Mouse (Mus musculus): ENCODE results near the gene Erlin1. TPM values are rescaled to one million over a fixed set of nuclear protein-coding genes. Genes with fewer than 3 reads are reported as not detected.

Erlin1 gene
- 42.5 and 46.1 TPM in 2 replicates for polyA plus RNA-seq (2015; fragmentation: Nextera tagmentation; extraction: Ambion mirVana)

DNA sequence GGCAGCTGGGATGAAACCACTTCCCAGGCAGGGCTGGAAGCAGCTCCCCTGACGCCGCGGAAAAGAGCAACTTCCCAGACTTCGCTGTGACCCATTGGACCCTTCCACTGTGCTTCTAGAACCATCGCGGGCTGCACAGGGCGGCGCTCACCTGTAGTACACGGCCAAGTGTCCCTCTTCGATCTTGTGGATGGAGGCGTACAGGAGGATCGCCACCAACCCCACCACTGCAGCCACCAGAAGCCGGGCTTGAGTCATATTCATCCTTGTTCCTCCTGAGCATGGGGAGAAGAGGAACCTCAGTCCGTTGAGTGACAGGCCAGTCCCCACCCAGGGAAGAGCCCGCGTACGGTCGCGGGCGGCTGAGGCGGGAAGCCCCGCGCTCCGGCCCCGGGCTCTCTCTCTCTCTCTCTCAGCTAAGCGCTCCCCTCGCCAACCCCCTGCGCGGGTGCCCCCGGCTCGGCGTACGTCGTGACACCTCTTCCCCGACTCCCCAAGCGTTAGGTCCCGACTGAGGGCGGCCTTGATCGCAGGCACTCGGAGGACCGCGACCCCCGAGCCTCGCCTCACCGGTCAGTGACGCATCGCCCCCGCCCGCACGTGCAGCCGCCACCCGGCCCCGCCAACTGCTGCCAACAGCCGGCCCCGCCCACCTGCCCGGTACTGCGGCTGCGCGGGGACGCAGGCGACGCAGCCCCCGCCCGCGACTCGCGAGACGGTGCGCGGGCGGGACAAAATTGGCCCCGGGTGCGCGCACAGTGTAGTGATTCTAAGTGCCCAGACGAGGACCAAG is at the start of gene Erlin1:
Gene Erlin1 (minus strand): TSS at position 665 of the 793 bp plus-strand sequence.
- Histone ChIP-seq H3K9ac (peak within 1 kb of the TSS; percentile 71), H3K27ac (peak within 1 kb of the TSS; percentile 75), H3K4me1 (peaks cover 28% of the 10 kb centered on the region), H3K4me2 (peak within 1 kb of the TSS; percentile 79), H3K9me3 (no peaks in the 10 kb centered on the region), H3K36me3 (peaks cover 14% of the 10 kb centered on the region), H3K27me3 (no peaks in the 10 kb centered on the region), H3K4me3 (peak within 1 kb of the TSS; percentile 84)
- under 1% methylated on average over 75 of the region's 75 CpGs for WGBS
- peak; percentile 89 for ATAC-seq (ENCODE audit: insufficient number of reproducible peaks, low FRiP score, low TSS enrichment, low read depth)

DNA sequence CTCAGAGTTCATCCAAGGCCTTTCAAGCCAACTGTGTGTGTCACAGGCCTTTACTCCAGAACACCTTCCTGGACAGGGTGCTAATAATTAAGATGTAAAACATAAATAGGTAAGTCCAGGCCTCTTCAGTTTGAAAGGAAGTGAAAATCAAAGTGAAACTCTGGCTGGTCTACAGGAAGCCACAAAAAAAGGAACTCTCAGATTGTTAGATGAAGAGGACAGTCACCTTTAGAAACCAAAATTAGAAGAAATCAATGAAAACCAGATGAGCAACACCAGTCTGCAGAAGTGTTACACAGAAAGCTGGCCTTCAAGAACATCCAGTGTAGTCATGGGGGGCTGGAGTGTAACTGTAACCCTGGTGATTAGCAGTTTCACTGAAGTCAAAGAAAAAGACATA is 48.2 kb upstream of the Erlin1 start:
- Histone ChIP-seq H3K36me3 (peaks cover 68% of the 10 kb centered on the region), H3K9ac (no peak overlapping the region), H3K4me3 (no peak overlapping the region), H3K4me1 (no peaks in the 10 kb centered on the region), H3K27ac (no peak overlapping the region), H3K9me3 (no peaks in the 10 kb centered on the region), H3K4me2 (no peak overlapping the region), H3K27me3 (no peaks in the 10 kb centered on the region)
- ATAC-seq (ENCODE audit: insufficient number of reproducible peaks, low FRiP score, low TSS enrichment, low read depth) = no peak

DNA sequence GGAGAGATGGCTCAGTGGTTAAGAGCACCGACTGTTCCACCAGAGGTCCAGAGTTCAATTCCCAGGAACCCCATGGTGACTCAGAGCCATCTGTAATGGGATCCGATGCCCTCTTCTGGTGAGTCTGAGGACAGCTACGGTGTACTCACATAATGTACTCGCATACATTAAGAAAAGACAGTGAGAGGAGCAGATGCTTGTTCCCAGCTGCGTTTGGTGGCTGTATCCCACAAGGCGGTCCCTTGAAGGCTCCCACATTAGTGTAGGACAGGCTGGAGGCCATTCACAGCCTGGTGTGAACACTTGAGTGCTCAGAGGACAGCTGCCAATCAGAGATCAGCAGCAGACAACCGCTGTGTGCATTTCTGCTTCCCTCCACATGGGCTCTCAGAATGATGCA is 42.1 kb upstream of the Erlin1 start:
- 62% methylated on average over 7 of the region's 7 CpGs for WGBS
- H3K4me2 ChIP-seq = no peak overlapping the region
- H3K27ac ChIP-seq = no peak overlapping the region
- no peaks in the 10 kb centered on the region for H3K9me3 ChIP-seq
- H3K4me1 ChIP-seq = peaks cover 13% of the 10 kb centered on the region
- no peak overlapping the region for H3K9ac ChIP-seq
- peaks cover 63% of the 10 kb centered on the region for H3K36me3 ChIP-seq
- ATAC-seq (ENCODE audit: insufficient number of reproducible peaks, low FRiP score, low TSS enrichment, low read depth) = no peak
- H3K27me3 ChIP-seq = no peaks in the 10 kb centered on the region
- no peak overlapping the region for H3K4me3 ChIP-seq

DNA sequence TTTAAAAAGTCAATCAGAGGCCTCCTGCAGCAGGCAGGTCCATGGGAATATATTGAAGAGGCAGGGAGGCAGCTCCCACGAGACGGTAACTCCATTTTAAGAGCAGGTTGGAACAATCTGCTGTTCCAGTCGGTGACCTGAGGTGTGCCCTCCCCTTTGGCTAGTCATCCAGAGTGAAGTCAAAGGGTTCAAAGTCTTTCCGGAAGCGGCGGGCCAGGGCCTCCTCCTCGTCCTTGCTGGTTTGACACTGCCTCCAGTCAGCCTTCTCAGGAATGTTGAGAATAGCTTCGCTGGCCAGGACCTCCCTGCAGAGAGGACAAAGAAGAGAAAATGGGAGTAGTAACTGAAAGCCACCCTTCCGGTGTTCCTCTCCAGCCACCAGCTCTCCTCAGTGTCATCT is 40.8 kb upstream of the Erlin1 start:
- no peaks in the 10 kb centered on the region for H3K27me3 ChIP-seq

DNA sequence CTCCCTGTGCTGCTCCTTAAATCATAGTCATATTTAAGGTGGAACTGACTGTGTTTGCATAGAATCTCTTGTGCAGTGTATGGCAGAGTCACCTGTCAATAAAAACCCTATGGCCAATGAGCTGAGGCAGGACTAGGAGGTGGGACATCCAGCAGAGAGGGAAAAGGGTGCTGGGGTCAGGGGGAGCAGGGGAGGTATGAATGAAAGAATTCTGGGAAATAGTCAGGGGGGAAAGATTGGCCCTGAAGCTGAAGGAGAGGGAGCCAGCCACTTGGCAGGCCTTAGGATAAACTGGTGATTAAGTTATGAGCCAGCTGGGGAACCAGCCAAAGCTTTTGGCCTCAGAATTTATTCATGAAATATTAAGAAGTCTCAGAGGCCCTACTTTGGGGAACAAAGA is 39.4 kb upstream of the Erlin1 start:
- no peak for ATAC-seq (ENCODE audit: insufficient number of reproducible peaks, low FRiP score, low TSS enrichment, low read depth)
- no peaks in the 10 kb centered on the region for H3K9me3 ChIP-seq

More for the DNA sequence above, 40.8 kb upstream of the Erlin1 start:
- H3K4me3 ChIP-seq = no peak overlapping the region
- no peak overlapping the region for H3K4me2 ChIP-seq
- H3K9me3 ChIP-seq = no peaks in the 10 kb centered on the region
- no peak overlapping the region for H3K9ac ChIP-seq
- peaks cover 54% of the 10 kb centered on the region for H3K36me3 ChIP-seq
- no peak overlapping the region for H3K27ac ChIP-seq
- WGBS = 88% methylated on average over 9 of the region's 9 CpGs
- peaks cover 20% of the 10 kb centered on the region for H3K4me1 ChIP-seq
- ATAC-seq (ENCODE audit: insufficient number of reproducible peaks, low FRiP score, low TSS enrichment, low read depth) = no peak

DNA sequence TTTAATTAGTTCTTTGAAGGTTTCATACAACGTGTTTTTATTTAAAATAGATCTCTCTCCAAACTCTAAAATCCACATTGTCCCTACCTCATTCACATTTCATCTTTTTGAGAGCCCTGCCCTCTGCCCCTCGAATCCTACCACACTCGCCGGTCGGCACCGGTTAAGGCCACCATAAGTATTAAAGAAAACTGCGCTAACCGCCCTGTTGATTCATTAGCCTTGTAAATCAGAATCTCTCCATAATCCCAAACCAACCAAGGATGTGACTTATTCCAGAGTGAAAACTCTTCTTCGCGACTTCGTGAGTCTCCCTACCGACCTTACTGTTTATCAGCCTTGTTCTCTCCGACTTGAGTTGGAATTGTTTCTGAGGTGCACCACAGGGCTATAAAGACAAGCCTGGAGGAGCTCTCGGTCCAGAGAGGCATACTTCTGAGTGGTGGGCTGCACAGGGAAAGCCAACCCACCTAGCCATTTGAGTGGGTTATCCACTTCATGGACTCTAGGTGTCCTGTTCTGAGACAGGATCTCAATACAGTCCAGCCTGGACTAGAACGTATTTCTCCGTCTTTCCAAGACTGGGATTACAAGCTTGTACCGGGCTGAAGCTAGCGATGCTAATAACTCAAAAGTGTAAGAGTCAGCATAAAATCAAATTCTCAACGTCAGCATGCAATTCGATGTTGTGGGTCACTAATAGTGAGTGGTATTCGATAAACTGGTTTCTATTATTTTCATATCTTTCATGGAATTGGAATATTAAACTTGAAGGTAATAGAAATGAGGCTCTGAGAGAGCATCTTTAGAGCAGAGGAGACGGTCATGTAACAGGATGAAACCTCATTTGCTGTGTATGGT is 38.3 kb upstream of the Erlin1 start:
- peaks cover 20% of the 10 kb centered on the region for H3K4me1 ChIP-seq
- peak overlapping the region; percentile 86 for H3K4me2 ChIP-seq
- H3K4me3 ChIP-seq = peak overlapping the region; percentile 94
- H3K9me3 ChIP-seq = no peaks in the 10 kb centered on the region
- peaks cover 35% of the 10 kb centered on the region for H3K36me3 ChIP-seq
- no peaks in the 10 kb centered on the region for H3K27me3 ChIP-seq
- WGBS = 29% methylated on average over 22 of the region's 22 CpGs
- peak overlapping the region; percentile 93 for H3K9ac ChIP-seq
- H3K27ac ChIP-seq = peak overlapping the region; percentile 54
- ATAC-seq (ENCODE audit: insufficient number of reproducible peaks, low FRiP score, low TSS enrichment, low read depth) = no peak

More for the DNA sequence above, 39.4 kb upstream of the Erlin1 start:
- Histone ChIP-seq H3K27ac (no peak overlapping the region), H3K36me3 (peaks cover 46% of the 10 kb centered on the region), H3K4me2 (no peak overlapping the region), H3K27me3 (no peaks in the 10 kb centered on the region), H3K9ac (no peak overlapping the region), H3K4me3 (no peak overlapping the region), H3K4me1 (peaks cover 20% of the 10 kb centered on the region)

DNA sequence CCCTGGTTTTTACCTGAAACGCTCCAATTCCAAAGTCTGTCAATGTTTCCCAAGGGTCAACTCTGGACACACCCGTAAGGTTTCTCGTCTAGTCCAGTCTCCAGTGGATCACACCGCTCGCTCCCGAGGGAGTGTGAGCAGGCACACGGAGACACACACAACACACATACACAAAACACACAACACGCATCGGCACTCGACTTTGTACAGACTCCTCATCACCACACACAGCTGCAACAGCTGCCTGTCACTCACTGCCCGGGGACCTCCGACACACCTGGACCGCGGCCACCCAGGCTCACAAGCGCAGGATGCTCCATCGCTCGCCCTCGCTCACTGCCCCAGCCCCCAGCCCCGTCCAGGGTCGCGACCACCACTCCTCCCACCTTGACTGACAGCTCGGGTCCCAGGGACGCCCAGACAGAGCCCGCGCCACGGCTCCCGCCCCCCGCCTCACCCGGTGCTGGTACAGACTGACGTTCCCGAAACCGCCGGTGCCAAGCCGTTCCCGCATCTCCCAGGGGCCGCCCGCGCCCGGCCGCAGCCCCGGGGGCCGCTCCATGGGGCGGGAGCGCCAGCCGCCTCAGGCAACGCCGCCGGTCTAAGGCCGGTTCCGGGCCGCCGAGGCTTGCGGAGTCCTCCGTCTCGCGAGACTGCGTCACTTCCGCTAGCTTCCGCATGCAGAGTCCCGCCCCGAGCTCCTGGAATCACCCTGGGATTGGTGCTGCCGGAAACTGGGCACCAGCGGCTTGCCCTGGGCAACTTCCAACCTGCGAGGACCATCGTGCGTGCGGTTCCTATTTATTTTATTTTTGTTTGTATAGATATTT is 37.5 kb upstream of the Erlin1 start, which contains the start of gene Chuk:
Gene Chuk (minus strand): TSS at position 650 of the 830 bp plus-strand sequence.
- H3K27me3 ChIP-seq = no peaks in the 10 kb centered on the region
- H3K4me3 ChIP-seq = peak within 1 kb of the TSS; percentile 94
- peaks cover 20% of the 10 kb centered on the region for H3K4me1 ChIP-seq
- peak within 1 kb of the TSS; percentile 72 for H3K27ac ChIP-seq
- WGBS = under 1% methylated on average over 66 of the region's 67 CpGs
- H3K9ac ChIP-seq = peak within 1 kb of the TSS; percentile 93
- no peaks in the 10 kb centered on the region for H3K9me3 ChIP-seq
- ATAC-seq (ENCODE audit: insufficient number of reproducible peaks, low FRiP score, low TSS enrichment, low read depth) = peak; percentile 94
- peak within 1 kb of the TSS; percentile 86 for H3K4me2 ChIP-seq
- H3K36me3 ChIP-seq = peaks cover 26% of the 10 kb centered on the region

DNA sequence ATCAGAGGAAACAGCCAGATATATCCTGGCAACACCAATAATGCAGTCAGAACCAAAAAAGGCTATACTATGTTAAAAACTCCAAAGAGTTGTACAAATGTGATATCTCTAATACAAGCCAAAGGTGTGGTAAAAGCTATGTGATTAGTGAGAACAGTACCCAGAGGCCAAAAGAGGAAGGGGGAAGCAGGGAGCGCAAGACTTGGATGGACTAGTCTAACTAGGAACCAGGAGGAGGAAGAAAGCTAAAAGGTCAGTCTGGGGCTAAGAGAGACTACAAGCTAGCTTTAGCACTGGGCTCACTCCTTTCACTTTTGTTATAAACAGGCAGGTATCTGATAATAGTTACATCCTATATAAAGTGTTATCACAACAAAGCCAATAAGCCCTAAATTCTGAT is 34.8 kb upstream of the Erlin1 start:
- ATAC-seq (ENCODE audit: insufficient number of reproducible peaks, low FRiP score, low TSS enrichment, low read depth) = no peak

DNA sequence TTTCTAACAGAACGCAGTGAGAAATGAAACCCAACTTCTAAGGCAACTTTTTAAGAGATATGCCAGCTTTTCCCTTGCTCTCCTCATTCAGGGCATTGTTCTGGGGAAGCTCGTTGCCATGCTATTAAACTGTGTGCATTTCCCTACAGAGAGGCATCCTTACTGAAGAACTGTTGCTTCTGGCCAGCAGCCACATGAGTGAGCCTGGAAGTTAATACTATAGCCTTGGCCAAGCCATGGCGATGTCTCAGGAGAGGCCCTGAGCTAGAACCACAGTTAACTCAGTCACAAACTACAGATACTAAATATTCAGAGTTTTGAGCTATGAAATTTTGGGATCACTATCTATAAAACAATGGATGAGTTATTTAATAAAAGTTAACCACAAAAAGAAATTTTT is 33.4 kb upstream of the Erlin1 start:
- no peak overlapping the region for H3K4me2 ChIP-seq
- H3K4me1 ChIP-seq = peaks cover 10% of the 10 kb centered on the region
- peaks cover 6% of the 10 kb centered on the region for H3K36me3 ChIP-seq
- H3K9ac ChIP-seq = no peak overlapping the region
- H3K27me3 ChIP-seq = no peaks in the 10 kb centered on the region
- 80% methylated on average over 3 of the region's 3 CpGs for WGBS
- no peak overlapping the region for H3K4me3 ChIP-seq
- no peak overlapping the region for H3K27ac ChIP-seq
- no peaks in the 10 kb centered on the region for H3K9me3 ChIP-seq
- no peak for ATAC-seq (ENCODE audit: insufficient number of reproducible peaks, low FRiP score, low TSS enrichment, low read depth)

More for the DNA sequence above, 34.8 kb upstream of the Erlin1 start:
- no peak overlapping the region for H3K4me3 ChIP-seq
- no peaks in the 10 kb centered on the region for H3K27me3 ChIP-seq
- WGBS = 88% methylated on average over 1 of the region's 1 CpGs
- no peak overlapping the region for H3K9ac ChIP-seq
- peaks cover 20% of the 10 kb centered on the region for H3K4me1 ChIP-seq
- H3K9me3 ChIP-seq = no peaks in the 10 kb centered on the region
- H3K27ac ChIP-seq = no peak overlapping the region
- H3K4me2 ChIP-seq = no peak overlapping the region
- H3K36me3 ChIP-seq = peaks cover 10% of the 10 kb centered on the region

DNA sequence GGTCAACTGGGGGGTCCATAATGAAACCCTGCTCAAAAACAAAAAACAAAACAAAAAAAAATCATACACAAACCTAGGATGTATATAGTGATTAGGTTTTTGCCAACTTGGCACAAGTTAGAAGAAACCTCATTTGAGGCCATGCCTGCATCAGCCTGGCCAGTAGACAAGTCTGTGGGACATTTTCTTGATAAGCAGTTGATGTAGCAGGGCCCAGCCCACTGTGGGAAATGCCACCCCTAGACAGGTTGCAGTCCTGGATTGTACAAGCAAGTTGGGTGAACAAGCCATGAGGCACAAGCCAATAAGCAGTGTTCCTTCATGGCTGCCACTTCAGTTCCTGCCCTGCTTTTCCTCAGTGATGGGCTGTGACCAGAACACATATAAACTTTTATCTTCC is 31.3 kb upstream of the Erlin1 start:
- peaks cover 22% of the 10 kb centered on the region for H3K36me3 ChIP-seq
- no peak for ATAC-seq (ENCODE audit: insufficient number of reproducible peaks, low FRiP score, low TSS enrichment, low read depth)
- H3K9ac ChIP-seq = no peak overlapping the region
- no peak overlapping the region for H3K4me2 ChIP-seq
- H3K27me3 ChIP-seq = no peaks in the 10 kb centered on the region
- no peak overlapping the region for H3K27ac ChIP-seq
- H3K4me3 ChIP-seq = no peak overlapping the region
- H3K4me1 ChIP-seq = peaks cover 1% of the 10 kb centered on the region; the same call in 1 of the 2 replicates
- H3K9me3 ChIP-seq = no peaks in the 10 kb centered on the region

DNA sequence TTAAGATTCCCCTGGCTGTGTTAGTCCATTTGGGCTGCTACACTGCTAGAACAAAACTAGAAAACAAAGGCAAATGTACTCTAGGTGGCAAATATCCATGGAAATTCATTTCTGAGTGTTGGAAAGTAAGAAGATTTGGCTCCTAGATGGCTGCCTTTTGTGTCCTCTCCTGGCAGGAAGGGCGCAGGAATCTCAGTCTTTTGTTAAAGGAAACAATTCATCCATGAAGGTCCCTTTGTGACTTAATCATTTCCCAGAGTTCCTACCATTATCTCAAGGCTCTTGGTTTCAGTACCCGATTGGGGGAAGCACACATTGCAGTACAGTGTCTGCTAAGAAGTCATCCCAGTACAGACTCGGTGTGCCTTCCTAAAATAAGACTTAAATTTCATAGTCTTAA is 16.7 kb upstream of the Erlin1 start:
- Histone ChIP-seq H3K27ac (no peak overlapping the region), H3K9ac (no peak overlapping the region), H3K36me3 (peaks cover 50% of the 10 kb centered on the region), H3K4me1 (no peaks in the 10 kb centered on the region), H3K27me3 (no peaks in the 10 kb centered on the region), H3K4me2 (no peak overlapping the region), H3K4me3 (no peak overlapping the region), H3K9me3 (no peaks in the 10 kb centered on the region)
- WGBS = 94% methylated on average over 3 of the region's 3 CpGs
- ATAC-seq (ENCODE audit: insufficient number of reproducible peaks, low FRiP score, low TSS enrichment, low read depth) = no peak

Measured in limb, embryonic 15.5 days (tissue).